Mouse (Mus musculus): ENCODE measurements around the gene Zbtb42.

Gene Zbtb42

GRCm38 (mm10) chr12:112663303-112663702 is 15.3 kb upstream of the Zbtb42 start:
- DNase-seq: no peak

DNA sequence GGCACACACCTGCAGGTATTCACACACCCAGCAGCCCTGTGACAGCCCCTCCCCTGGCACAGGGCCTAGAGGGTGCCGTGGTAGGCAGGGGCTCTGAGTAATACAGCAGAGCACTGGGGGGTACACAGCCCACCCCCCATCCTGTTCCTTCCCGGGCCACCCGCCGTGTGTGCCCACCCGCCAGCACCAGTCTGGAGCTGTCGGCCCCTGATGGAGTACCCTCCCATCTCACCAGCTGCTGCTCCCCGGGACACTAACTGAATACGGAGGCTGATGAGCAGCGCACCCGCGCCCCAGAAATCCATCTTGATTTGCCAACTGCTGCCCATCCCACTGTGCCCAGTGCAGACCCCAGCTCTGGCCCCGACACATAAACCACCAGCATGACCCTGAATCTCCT is 14.9 kb upstream of the Zbtb42 start:
- DNase-seq: no peak

DNA sequence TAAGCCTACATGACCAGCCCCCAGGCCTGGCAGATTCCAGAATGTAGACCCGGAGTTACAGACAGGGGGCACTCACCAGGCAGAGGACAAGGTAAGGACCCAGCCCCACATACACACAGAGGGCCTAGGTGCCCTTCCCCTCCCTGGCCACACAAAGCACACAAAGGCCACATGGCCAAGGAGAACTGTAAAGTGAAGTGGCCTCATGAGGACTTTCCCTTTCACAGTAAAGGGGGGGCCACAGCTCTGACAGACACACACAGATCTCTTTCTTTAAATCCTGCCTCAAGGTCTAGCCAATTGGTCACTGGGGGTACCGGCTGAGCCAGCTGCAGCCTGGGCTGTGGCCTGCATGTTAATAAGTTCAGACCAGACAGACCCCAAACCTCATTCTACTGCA is 14.5 kb upstream of the Zbtb42 start:
- no peak for DNase-seq

GRCm38 (mm10) chr12:112664656-112665055 is 14.0 kb upstream of the Zbtb42 start:
- DNase-seq: no peak

- peak; percentile 85 for DNase-seq
Observed at GRCm38 (mm10) chr12:112665445-112665844, 13.2 kb upstream of the Zbtb42 start.

GRCm38 (mm10) chr12:112665881-112666544 is 12.6 kb upstream of the Zbtb42 start:
- DNase-seq: no peak

- peak; percentile 67 for DNase-seq
Observed at GRCm38 (mm10) chr12:112667619-112668297, 10.9 kb upstream of the Zbtb42 start.

DNA sequence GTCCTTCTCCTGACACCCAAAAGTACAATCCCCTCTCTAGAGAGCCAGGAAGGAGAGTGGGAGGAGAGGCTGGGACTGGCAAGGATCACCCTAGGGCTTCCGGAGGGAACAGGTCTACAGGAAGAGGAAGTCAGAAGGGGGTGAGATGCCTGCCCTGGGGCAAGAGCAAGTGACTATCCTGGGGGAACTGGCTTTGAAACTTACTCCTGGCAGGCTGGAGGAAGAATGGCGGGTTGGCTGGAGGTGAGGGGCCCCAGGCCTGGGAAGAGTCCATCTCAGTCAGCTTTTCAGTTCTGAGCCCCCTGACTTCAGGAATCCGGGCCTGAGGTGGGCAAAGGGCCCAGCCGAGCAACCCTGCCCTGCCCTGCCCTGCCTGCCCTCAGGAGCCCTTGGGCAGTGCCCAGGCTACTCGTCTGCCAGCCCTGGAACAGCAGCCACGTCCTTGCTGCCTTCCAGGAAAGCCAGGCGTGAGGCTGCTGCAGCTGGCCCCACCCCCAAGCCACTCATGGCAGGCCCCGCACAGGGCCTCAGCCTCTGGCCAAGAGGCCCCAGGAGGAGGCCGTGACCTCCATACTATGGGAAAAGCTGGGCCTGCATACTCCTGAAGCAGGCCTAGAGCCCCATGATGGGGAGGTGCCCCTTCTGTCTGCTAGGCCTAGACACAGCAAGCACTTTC is 7.8 kb upstream of the Zbtb42 start:
- peak; percentile 50 for DNase-seq

DNA sequence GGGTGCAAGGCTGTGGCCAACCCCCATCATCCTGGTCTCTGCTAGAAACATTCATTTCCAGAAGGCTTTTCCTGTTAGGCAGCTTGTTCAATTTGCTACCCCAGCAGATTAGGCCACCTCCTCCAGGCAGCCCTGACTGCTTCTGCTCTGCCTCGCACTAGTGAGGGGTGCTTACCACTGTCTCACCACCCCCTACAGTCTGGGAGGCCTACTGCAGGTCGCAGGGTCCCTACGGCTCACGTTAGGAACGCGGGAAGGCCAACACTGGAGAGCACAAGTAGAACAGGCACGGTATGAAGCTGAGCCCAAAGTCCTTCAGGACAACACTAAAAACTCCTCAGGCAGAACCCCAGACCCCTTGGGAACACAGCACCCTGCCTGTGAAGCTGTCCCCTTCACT is 6.7 kb upstream of the Zbtb42 start:
- DNase-seq: no peak

GRCm38 (mm10) chr12:112672744-112673575 is 5.7 kb upstream of the Zbtb42 start:
- DNase-seq: no peak

DNA sequence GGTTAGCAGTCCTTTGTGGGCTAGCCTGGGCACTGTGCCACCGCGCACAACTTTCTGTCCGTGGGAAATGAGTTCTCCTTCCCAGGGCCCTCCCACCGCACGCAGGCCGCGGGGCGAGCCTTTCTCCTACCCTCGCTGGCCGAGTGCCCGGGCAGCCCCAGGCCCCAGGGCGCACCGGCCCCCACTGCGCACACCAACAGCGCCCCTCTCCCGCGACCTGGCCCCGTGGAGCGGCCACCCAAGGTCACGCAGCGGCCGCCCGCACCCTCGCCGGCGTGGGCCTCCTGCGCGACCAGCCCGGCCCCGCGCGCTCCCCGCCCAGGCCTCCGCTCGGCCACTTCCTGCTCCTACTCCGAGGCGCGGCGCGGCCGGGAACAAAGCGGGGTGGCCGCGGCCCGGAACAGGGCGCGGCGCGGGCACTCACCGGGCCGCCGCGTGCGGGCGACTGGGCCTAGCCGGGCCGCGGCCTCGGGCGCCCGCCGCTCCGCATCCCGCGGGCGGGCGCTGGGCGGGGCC is 5.0 kb upstream of the Zbtb42 start:
- DNase-seq: peak; percentile 46

DNA sequence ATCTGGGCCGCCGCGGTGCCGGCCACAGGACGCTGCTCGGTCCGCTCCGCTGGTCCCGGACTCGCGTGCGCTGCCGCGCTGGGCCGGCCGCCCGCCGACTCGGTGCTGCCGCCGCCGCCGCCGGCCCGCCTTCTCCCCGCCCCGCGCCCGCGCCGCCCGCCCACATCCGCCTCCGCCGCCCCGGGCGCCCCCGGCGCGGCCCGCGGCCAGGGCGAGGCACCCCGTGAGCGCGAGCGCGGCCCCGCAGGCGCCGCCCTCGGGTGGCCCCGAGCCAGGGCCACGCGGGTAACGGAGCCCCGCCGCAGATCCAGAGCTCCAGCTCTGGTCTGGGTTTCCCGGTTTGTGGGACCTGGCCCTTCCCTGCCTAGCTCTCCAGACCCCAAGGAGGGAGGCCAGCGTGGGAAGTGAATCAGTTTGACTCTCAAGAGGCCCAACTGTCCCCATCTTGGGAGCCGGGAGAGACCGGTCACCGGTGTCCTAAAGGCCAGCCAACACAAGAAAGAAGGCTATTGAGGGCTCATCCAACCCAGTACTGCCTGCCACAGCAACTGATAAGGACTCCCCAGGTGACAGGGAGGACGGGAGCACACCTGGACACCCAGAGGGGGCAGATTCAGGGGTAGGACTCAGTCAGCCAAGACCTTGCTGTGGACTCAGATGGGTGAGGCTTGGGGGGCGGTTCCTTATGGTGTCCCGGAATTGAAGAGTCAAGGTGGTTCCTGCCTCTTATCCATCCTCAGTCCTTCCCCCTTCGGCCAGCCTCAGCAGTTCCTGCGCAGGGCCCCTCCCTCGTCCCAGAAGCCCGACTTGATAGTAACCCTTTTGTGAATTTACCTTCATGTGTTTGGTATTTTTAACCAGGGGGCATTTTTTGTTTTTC is 4.3 kb upstream of the Zbtb42 start, which contains the start of gene Akt1:
Akt1 (minus strand) TSS at position 753 of the 880 bp plus-strand sequence.
- DNase-seq: peak; percentile 72

DNA sequence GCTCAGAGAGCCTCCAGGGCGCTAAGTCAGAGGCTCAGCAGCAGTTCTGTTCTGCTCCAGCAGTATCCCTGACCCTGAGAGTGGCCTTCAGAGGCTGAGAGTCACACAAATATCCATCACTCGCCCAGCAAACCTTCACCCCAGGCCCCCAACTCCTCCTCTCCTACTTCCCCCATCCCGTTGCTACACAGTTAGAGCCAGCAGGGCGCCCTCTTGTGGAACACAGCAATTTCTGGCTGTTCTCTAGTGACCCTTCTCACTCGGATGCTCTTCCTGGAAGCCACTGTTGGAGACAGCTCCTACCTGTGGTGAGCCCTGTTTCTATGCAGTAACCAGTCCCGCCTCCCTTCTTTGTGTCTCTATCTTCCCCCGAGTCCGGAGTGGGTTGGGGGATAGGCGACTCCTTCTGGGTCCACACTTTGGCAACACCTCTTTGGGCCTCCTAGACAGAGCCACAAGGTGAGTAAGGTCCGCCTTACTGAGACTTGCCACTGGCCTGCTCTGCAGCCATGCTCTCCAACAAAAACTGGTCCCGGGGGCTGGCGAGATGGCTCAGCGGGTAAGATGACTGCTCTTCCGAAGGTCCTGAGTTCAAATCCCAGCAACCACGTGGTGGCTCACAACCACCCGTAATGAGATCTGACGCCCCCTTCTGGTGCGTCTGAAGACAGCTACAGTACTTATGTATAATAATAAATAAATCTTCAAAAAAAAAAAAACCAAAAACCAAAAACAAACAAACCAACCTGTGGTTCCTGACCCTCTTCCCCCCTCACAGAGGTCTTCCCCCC is 3.2 kb upstream of the Zbtb42 start:
- peak; percentile 93 for DNase-seq

DNA sequence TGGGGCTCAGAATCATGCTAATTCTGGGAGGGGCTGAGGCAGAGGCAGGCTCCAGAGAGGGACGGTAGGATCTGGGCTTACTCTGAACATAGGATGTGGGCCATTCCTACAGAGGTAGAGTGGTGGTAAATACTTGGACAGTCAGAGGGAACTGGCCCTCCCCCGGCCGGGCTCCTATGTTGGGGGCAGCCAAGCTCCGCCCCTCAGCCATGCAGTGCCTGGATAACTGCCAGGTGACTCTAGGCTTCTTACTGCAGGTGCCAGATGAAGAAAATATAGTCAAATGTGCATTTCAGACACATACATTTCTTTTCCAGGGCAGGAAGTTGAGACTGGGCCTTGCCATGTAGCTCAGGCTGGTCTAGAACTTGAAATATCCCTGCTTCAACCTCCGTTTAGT is 1.6 kb upstream of the Zbtb42 start:
- no peak for DNase-seq

- DNase-seq: no peak
Observed at GRCm38 (mm10) chr12:112677943-112678554, 579 bp upstream of the Zbtb42 start.

- DNase-seq: peak; percentile 81
Observed at GRCm38 (mm10) chr12:112679027-112679996, 684 bp downstream of the Zbtb42 start.

DNA sequence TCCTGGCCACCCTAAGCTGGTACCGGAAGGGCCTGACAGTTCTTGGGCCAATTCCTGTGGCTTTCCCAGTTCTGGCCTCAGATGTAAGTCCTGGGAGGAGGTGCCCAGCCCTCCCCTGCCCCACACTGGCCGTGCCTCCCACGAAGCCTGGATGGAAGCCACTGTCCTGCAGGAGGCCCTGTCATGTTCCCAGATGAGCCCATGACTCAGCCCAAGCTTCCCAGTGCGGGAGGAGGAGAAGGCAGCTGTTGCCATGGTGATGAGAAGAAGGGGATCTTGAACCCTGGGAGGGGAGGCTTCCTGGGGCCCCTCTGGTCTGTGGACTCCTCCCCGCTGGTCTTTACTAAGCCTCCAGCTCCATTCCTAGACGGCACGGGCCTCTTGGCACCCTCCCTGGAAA is 4.7 kb downstream of the Zbtb42 start:
- no peak for DNase-seq

DNA sequence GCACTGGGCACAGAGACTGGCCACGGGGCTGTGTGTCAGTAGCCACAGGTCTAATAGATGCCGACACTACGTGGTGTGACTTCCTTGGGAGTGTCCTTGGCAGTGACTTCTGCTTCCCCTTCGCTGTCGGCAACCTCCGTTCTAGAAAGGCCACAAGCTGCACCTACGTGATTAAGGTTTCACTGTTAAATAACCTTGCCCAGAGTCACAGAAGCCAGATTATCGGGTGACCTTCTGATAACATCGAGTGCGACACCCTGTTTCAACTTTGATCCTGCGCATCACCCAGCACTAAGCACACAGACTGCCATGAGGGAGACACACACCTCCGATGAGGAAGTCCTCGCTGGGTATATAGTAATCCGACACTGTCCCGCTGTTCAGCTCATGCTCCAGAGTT is 9.8 kb downstream of the Zbtb42 start:
- DNase-seq: peak; percentile 53

Measured in lung, postnatal 36 days (tissue).